Mouse (Mus musculus) liver, adult 2 months (tissue): Measurements from ENCODE around the gene Mvb12a.

Experiments
- CTCF ChIP-seq: fragments of 200-500 bp; IDR thresholded peaks from 2 replicates; pipeline ENCODE4 v1.5.1; 2011; ENCODE audit warnings: low read depth, low read length, control low read depth
- POLR2A ChIP-seq: fragments of 200-500 bp; IDR thresholded peaks from 2 replicates; pipeline ENCODE4 v1.6.1; 2011; ENCODE audit warnings: low read length, control low read depth; ENCODE audit not compliant: insufficient read depth; ENCODE audit errors: extremely low read depth

DNA sequence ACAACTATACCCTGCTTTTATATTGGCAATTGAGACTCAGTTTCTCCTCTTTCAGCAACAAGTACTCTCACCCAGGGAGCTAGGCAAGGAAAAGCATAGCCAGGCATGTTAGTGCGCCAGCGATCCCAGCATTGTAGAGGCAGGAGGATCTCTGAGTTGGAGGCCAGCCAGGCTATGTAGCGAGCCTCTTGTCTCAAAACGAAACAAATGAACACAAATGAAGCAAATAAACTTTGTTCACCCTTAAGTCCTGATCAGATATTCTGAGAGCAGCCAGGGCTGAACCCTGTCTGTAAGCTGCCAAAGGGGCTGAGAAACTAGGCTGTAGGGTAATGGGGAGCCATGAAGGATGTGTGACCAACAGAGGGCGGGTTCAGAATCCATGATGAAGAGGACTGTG lies 46.9 kb upstream of the Mvb12a start:
- TF ChIP-seq POLR2A (no peak), CTCF (no peak)
